Mouse (Mus musculus): Measurements from ENCODE around the gene Ctnnd2. TPM values are rescaled to one million over a fixed set of nuclear protein-coding genes. Genes with fewer than 3 reads are reported as not detected.

Gene Ctnnd2
- polyA plus RNA-seq, 1 experiment: not detected

GRCm38 (mm10) chr15:30427342-30427741 is 254.9 kb downstream of the Ctnnd2 start:
- no peak for TF ChIP-seq GATA1 (IDR thresholded peaks at IDR 0.05; ENCODE audit: low read length)

- no peak for TF ChIP-seq GATA1 (IDR thresholded peaks at IDR 0.05; ENCODE audit: low read length)
These were observed 266.7 kb downstream of the Ctnnd2 start for GRCm38 (mm10) chr15:30439045-30439444.

DNA sequence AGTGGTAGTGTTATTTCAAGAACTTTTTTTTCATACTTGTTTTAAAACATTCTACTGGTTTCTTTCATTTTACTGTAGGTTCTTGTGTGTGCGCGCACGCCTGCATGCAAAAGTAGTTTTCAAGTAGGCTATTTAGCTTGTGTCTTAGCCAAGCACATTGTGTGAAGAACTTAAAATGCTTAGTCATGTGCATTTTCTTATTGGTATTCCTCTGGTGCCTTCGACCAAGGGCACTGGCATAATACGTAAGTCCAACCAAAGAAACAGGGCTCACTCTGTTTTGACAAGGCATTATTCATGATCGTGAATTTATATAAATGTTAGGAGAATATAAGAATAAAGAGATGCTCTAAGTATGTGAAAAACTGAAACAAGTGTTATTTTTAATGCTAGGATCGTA is 278.4 kb downstream of the Ctnnd2 start:
- TF ChIP-seq GATA1 (IDR thresholded peaks at IDR 0.05; ENCODE audit: low read length): no peak

DNA sequence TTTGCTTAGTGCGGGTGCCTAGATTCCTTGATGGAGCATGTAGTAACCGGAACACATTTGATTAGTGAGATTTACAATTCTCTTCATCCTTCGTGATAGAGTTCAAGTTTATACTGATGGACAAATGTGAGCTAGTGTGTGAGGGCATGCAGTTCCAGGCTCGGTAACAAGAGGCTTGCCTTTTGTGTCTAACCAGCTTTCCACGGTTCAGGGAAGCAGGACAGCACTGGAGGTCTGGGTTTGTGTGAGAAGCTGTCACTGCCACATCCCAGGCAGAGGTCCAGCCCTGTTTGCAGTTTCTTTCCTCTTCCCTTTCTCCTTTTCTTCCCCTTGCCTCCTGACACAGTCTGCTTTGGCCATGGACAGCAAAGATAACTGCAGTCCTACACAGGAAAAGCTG is 279.5 kb downstream of the Ctnnd2 start:
- no peak for TF ChIP-seq GATA1 (IDR thresholded peaks at IDR 0.05; ENCODE audit: low read length)

GRCm38 (mm10) chr15:30457541-30458250 is 285.3 kb downstream of the Ctnnd2 start:
- no peak for TF ChIP-seq GATA1 (IDR thresholded peaks at IDR 0.05; ENCODE audit: low read length)

DNA sequence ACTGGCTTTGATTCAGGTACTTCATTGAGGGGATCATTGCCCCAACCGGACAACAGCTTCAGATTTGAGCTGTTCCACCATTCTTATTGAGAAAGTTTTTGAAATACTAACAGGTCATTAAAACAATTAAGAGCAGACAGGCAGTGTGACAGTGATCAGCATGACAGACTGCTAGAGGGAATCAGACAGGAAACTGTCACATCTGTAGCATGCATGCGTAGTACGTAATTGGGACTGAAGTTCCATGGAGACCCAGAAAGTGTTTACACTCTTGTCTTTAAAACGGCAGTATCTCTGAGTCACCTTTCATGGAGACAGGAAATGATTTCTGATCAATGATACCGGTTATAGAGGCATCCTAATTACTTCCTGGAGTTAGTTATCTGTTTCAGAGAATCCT is 286.3 kb downstream of the Ctnnd2 start:
- no peak for TF ChIP-seq GATA1 (IDR thresholded peaks at IDR 0.05; ENCODE audit: low read length)

GRCm38 (mm10) chr15:30460341-30461125 is 288.1 kb downstream of the Ctnnd2 start:
- no peak for TF ChIP-seq GATA1 (IDR thresholded peaks at IDR 0.05; ENCODE audit: low read length)

GRCm38 (mm10) chr15:30462804-30463423 is 290.5 kb downstream of the Ctnnd2 start:
- no peak for TF ChIP-seq GATA1 (IDR thresholded peaks at IDR 0.05; ENCODE audit: low read length)

DNA sequence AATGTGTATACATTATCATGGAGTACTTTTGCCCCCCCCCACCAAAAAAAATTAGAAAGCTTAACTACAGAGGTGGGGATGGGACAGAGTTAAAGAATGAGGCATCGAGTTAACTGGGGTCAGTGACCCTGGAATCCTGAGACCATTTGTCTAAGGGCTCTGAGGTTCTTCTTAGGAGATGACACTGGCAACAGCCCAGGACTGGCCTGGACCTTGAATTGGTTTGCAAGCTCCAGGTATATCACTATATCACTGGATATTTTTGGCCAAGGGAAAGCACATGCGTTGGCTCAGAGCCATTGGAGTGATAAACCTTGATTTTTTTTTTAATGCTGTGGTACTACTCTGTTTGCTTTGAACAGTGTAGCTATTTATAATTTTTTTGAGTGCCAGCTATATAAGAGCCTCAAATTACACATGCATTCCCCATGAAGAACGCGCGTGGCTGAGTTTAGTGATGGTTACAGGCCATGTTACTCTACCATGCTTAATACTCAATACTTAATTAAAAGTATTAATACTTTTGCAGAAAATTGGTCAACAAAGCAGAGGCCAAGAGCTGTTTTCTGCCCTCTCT is 291.2 kb downstream of the Ctnnd2 start:
- TF ChIP-seq GATA1 (IDR thresholded peaks at IDR 0.05; ENCODE audit: low read length): no peak

DNA sequence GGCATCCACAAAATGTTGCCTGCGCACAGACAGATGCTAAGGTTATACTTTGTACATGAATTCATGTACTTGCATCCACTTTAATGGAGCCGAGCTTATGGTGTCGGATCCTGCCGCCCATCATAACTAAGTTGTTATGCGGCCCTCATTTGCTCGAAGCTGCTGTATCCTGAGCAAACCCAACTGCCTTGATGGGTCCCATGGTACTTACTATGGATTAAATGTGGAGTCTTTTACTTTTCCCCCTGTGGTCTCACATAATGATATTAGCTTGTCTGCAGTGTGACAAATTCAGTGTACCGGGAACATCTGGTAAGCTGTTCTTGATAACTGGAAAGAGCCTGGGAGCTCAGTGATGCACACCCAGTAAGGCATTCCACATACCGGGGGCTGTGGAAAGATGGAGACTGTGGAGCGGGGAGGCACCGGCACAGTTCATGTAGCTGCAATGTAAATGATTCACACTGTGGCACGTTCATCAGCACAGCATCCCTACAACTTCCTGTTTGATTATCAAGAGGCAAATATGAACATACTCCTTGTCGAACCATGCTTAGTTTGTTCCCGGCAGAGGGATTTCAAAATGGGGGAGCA is 294.7 kb downstream of the Ctnnd2 start:
- no peak for TF ChIP-seq GATA1 (IDR thresholded peaks at IDR 0.05; ENCODE audit: low read length)

- no peak for TF ChIP-seq GATA1 (IDR thresholded peaks at IDR 0.05; ENCODE audit: low read length)
These were observed 296.4 kb downstream of the Ctnnd2 start for GRCm38 (mm10) chr15:30468773-30469172.

GRCm38 (mm10) chr15:30471280-30471966 is 299.0 kb downstream of the Ctnnd2 start:
- no peak for TF ChIP-seq GATA1 (IDR thresholded peaks at IDR 0.05; ENCODE audit: low read length)

- no peak for TF ChIP-seq GATA1 (IDR thresholded peaks at IDR 0.05; ENCODE audit: low read length)
These were observed 308.3 kb downstream of the Ctnnd2 start for GRCm38 (mm10) chr15:30480676-30481075.

DNA sequence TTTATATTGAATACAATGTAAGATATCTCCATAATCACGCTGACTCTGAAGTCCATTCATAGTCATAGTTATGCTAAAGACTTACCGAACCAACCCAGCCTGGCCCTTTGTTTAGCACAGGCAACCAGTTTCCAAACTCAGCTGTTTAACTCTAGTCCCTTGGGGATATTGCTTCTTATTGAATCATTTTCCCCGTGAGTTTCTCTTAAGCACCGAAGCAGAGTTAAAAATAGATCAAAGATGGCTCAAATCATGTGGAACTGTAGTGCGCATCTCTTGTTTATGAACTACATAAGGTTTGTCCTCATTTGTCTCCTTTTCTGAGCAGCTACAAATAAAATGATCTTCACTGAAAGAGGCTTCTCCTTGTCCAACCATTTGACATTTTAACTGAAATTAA is 334.1 kb downstream of the Ctnnd2 start:
- no peak for TF ChIP-seq GATA1 (IDR thresholded peaks at IDR 0.05; ENCODE audit: low read length)

DNA sequence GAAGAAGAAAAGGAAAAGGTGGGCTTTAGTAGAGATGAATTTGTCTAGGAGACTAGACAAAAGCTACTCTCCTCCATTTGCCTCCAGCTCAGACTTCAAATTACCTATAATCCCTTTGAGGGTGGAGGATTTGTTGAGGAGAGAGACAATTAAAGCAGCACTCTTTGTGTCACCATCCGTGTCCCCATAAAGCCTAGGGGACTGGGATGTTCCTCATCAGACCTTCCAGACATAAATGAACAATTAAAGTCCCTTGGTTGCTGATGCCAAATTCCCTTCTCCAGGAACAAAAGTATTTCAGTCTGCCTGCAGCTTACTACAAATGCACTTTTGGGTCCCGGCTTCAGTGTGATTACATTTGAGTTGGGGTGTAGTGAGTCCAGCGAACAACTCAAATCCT is 340.1 kb downstream of the Ctnnd2 start:
- no peak for TF ChIP-seq GATA1 (IDR thresholded peaks at IDR 0.05; ENCODE audit: low read length)

All from G1E-ER4 (cell line).